Mouse (Mus musculus) spleen, adult 2 months (tissue): ENCODE data around the gene Slc4a7. TPM values are rescaled to one million over a fixed set of nuclear protein-coding genes. Genes with fewer than 3 reads are reported as not detected.

ENCODE experiments used
- DNase-seq, 2 experiments: peaks; one replicate each; pipeline versions ENCODE4 v3.0.0 to v3.0.0-alpha.2; 2012 to 2021; ENCODE audit warnings: low spot score in 2 of 2, low read depth in 1 of 2
- H3K27ac ChIP-seq: fragments of 200-500 bp; 2 replicates; pipeline ENCODE4 v1.5.1; 2012; ENCODE audit warnings: low read length, inconsistent platforms; ENCODE audit not compliant: insufficient read depth
- H3K27me3 ChIP-seq: fragments of 200-500 bp; 2 replicates; pipeline ENCODE4 v1.6.1; 2012; ENCODE audit warnings: mild to moderate bottlenecking, moderate library complexity, low read length, inconsistent platforms; ENCODE audit not compliant: control insufficient read depth, insufficient read depth
- H3K36me3 ChIP-seq: fragments of 200-500 bp; 2 replicates; pipeline ENCODE4 v1.6.1; 2012; ENCODE audit warnings: mild to moderate bottlenecking, low read length, inconsistent platforms; ENCODE audit not compliant: control insufficient read depth, insufficient read depth
- H3K4me1 ChIP-seq: fragments of 200-500 bp; 2 replicates; pipeline ENCODE4 v1.6.1; 2011; ENCODE audit warnings: inconsistent platforms; ENCODE audit not compliant: control insufficient read depth, insufficient read depth, insufficient read length
- H3K4me3 ChIP-seq: fragments of 200-500 bp; 2 replicates; pipeline ENCODE4 v1.5.1; 2011; ENCODE audit warnings: mild to moderate bottlenecking, inconsistent platforms; ENCODE audit not compliant: insufficient read depth, insufficient read length; ENCODE audit errors: extremely low read depth
- CTCF ChIP-seq: fragments of 200-500 bp; IDR thresholded peaks from 2 replicates; pipeline ENCODE4 v1.5.1; 2011; ENCODE audit warnings: mild to moderate bottlenecking, inconsistent platforms; ENCODE audit not compliant: insufficient read depth, insufficient read length, insufficient replicate concordance; ENCODE audit errors: extremely low read depth
- POLR2A ChIP-seq: fragments of 200-500 bp; IDR thresholded peaks from 2 replicates; pipeline ENCODE4 v1.6.1; 2011; ENCODE audit warnings: low read depth, low read length, inconsistent platforms
- WGBS: fragments of 180-500 bp; shearing (Covaris S2); methylation state at CpG from one replicate; pipeline ENCODE4 v1.1.7; 2018; 5-methylcytosine and 5-hydroxymethylcytosine counted together
- polyA plus RNA-seq: library from polyadenylated mRNA; depleted of rRNA; stranded (reverse); fragments of >200 nt; gene quantifications from 2 replicates; pipeline ENCODE4 v1.2.3, GENCODE M21; 2012

Gene Slc4a7
- polyA plus RNA-seq, 1 experiment = 5.4 TPM

DNA sequence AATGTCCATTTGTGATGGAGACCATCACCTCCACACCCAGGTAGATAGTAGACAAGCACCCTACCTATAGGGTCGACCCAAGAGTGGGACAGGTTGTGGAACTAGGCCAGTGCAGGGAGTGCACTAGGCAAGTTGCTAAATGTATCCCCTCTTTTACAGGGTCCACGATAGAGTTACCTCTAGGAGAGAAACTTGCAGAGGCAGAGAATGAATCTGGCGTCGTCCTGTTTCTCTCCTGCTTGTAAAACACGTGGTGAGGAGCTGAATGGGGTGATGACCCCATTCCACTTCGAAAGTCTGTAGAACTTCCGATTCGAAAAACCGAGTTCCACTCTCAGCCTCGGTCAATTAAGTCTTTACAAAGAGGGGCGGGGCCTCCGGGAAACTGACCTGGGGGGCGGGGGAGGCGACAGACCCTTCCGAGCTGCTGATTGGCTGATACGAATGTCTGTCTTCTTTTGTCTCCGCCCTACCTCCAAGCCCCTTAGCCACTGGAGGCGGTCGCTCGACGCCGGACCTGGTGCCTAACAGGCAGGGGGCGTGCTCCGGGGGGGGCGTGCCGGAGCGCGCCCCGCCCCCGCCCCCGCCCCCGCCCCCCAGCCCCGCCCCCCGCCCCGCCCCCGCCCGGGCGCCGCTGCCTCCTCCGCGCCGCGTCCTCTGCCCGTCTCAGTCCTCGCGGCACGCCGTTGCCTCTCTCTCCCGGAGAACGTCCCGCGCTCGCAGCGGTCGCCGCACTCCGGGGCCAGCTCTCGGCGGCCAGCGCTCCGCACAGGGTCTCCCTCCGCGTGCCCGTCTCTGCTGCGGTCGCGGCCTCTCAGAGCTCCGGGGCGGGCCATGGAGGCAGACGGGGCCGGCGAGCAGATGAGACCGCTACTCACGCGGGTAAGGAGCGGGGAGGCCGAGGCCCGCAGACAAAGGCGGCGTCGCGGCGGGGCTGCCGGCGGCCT, 593 bp downstream of the Slc4a7 start:
- Histone ChIP-seq H3K4me3 (peak overlapping the region; percentile 97), H3K27me3 (no peaks in the 10 kb centered on the region), H3K27ac (peak overlapping the region; percentile 76), H3K4me1 (peaks cover 8% of the 10 kb centered on the region), H3K36me3 (no peaks in the 10 kb centered on the region)
- peak; percentile 94 for TF ChIP-seq POLR2A
- TF ChIP-seq CTCF = no peak
- WGBS = under 1% methylated on average over 56 of the region's 85 CpGs
- peak; percentile 93 to 94 for DNase-seq

DNA sequence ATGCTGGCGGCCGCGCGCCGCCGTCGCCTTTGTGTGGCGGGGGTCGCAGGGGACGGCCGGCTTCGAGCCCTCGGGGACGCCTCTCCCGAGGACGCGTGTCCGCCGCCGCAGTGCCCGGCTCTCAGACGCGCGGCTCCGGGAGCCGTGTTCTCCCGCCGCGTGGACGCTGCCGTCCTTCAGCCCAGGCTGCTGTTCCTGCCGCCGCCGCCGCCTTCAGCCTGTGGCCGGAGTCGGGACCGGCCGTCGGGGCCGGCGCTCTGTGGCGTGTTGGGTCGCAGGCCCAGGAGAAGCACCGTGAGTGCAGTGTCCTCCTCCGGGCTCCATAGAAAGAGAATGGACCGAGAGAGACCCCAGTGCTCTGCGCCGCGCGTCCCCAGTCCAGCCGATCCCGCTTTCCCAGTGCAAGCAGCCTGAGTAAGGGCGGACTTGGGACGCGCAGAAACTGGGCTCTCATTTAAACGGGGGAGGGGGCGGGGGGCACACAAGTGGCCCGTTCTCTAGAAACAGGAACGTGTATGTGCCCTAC, 1.3 kb downstream of the Slc4a7 start:
- WGBS = under 1% methylated on average over 57 of the region's 60 CpGs
- no peak for TF ChIP-seq CTCF
- TF ChIP-seq POLR2A = no peak

DNA sequence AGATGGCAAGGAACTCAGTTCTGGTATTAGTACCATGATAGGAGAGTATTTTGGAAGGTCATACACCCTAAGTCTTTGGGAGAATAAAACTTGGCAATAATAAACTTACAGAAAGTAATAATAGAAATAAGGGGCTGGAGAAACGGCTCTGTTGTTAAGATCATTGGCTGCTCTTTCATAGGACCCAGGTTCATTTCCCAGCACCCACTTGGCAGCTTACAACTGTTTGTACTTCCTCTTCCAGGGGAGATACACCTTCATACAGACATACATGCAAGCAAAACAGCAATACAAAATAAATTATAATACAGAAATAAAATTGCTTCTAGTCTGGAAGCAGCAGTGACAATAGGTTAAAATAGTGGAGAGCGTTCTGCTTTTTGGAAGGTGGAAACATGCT, 2.6 kb downstream of the Slc4a7 start:
- TF ChIP-seq POLR2A = no peak
- no peak for TF ChIP-seq CTCF
- H3K4me3 ChIP-seq = no peak overlapping the region
- H3K27ac ChIP-seq = no peak overlapping the region
- WGBS = 87% methylated on average over 2 of the region's 2 CpGs
- H3K27me3 ChIP-seq = no peaks in the 10 kb centered on the region
- no peaks in the 10 kb centered on the region for H3K36me3 ChIP-seq
- peaks cover 12% of the 10 kb centered on the region for H3K4me1 ChIP-seq
- DNase-seq = no peak

More for the DNA sequence above, 1.3 kb downstream of the Slc4a7 start:
- Histone ChIP-seq H3K4me1 (peaks cover 8% of the 10 kb centered on the region), H3K4me3 (peak overlapping the region; percentile 97), H3K36me3 (no peaks in the 10 kb centered on the region), H3K27me3 (no peaks in the 10 kb centered on the region), H3K27ac (peak overlapping the region; percentile 76)
- peak in 1 of 2 experiments; percentile 27 for DNase-seq

DNA sequence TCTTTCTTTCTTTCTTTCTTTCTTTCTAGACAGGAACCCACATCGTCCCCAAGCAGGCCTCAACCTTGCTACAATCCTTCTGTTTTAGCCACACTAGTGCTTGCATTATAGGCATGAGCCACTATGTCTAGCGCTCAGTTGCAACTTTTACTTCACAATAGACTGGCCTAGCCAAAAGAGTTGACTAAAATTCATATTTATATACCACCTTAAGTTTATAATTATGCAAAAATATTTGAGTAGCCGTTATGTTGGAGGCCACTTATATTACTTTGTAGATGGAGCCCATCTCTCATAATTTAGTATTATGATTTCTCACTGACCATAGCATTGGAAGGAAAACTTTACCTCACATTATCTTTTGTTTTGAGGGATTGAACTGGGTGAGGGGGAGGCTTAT, 3.0 kb downstream of the Slc4a7 start:
- Histone ChIP-seq H3K27ac (no peak overlapping the region), H3K4me1 (peaks cover 12% of the 10 kb centered on the region), H3K36me3 (no peaks in the 10 kb centered on the region), H3K4me3 (no peak overlapping the region), H3K27me3 (no peaks in the 10 kb centered on the region)
- 90% methylated on average over 3 of the region's 3 CpGs for WGBS
- no peak for DNase-seq
- TF ChIP-seq CTCF = no peak
- no peak for TF ChIP-seq POLR2A

DNA sequence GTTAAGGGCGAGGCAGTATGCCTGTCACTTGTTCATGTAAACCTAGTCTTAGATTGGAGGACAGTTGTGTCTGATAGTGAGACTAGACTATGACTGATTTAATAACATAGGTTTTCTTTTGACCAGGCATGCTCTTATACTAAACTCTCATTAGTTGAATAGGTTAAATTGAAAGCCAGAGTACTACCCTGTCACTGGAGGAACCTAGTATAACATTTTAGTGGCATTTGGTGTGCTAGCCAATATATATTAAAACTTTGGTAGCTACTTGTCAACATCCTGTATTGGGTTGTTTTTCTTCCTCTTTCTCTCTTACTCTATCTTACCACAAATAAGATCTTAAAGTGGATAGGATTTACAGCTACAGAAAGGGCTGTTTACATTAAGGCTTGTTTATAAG, 4.3 kb downstream of the Slc4a7 start:
- 47% methylated on average over 1 of the region's 1 CpGs for WGBS
- H3K27ac ChIP-seq = peak overlapping the region; percentile 43; the same call in 1 of the 2 replicates
- DNase-seq = no peak

DNA sequence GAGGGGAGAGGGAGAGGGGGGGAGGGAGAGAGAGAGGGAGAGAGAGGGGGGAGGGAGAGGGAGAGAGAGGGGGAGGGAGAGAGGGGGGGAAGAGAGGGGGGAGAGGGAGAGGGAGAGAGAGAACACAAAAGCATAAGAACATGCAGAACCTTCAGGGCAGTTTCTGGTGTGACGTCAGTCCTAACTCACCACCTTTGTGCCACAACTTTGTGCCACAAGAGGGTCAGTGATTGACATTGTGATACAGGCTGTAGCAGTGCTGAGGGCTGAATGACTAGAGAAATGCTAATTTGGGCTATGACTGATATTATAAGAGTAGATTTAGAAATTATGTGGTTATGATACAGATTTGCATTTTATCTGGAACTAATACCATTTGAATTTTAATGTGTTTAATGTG, 5.0 kb downstream of the Slc4a7 start:
- Histone ChIP-seq H3K27ac (no peak overlapping the region), H3K27me3 (no peaks in the 10 kb centered on the region), H3K36me3 (peaks cover 1% of the 10 kb centered on the region; the same call in 1 of the 2 replicates), H3K4me1 (peaks cover 12% of the 10 kb centered on the region), H3K4me3 (no peak overlapping the region)
- no peak for TF ChIP-seq POLR2A
- TF ChIP-seq CTCF = no peak
- no peak for DNase-seq
- 59% methylated on average over 1 of the region's 1 CpGs for WGBS

More for the DNA sequence above, 4.3 kb downstream of the Slc4a7 start:
- H3K27me3 ChIP-seq = no peaks in the 10 kb centered on the region
- peaks cover 12% of the 10 kb centered on the region for H3K4me1 ChIP-seq
- no peak overlapping the region for H3K4me3 ChIP-seq
- peaks cover 1% of the 10 kb centered on the region; the same call in 1 of the 2 replicates for H3K36me3 ChIP-seq
- no peak for TF ChIP-seq CTCF

DNA sequence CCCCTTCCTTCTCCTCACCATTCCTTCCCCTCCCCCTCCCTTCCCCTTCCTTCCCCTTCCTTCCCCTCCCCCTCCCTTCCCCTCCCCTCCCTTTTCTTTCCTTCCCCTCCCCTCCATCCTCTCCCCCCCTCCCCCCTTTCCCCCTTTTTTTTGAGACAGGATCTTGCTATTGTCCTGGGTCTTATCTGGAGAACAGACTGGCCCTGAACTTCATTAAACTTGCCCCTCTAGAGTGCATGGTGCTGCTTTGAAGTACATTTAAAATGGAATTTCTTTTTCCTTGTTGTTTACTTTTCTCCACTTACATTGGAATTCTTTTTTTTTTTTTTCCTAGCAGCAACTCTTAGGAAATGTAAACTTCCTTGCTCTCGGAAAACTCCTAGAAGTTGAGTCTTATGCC, 6.9 kb downstream of the Slc4a7 start:
- no peak overlapping the region for H3K27ac ChIP-seq
- TF ChIP-seq CTCF = no peak
- TF ChIP-seq POLR2A = no peak
- no peak for DNase-seq
- WGBS = 95% methylated on average over 1 of the region's 1 CpGs
- no peaks in the 10 kb centered on the region for H3K27me3 ChIP-seq
- no peak overlapping the region for H3K4me3 ChIP-seq
- H3K36me3 ChIP-seq = peaks cover 1% of the 10 kb centered on the region; the same call in 1 of the 2 replicates
- H3K4me1 ChIP-seq = peaks cover 8% of the 10 kb centered on the region
